Mouse (Mus musculus): Measurements from ENCODE around the gene Gpm6b.

DNA sequence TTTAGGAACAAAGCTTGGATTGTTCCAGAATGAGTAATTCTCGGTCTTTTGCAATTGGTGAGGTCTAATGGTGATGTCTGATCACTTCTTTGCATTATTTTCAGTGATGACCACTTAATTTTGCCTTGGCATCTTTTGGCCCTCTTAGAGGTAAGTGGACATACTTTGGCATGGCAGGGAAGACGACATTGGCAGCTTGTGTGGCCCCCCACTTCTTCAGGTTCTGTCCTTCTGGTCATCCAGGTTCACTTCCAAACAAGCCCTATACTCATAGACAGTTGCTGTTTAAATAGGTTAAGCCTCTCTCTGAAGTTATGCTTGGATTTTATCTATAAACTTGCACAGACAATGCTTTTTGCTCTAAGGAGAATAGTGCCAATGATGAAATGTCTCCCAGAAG lies 120.2 kb downstream of the Gpm6b start:
- TF ChIP-seq CTCF (IDR thresholded peaks at IDR 0.05; ENCODE audit: low read depth, low read length), result no peak
- no peak for TF ChIP-seq TAL1 (conservative IDR thresholded peaks at IDR 0.05; ENCODE audit: low read depth, low read length)
- TF ChIP-seq POLR2AphosphoS5 (IDR thresholded peaks at IDR 0.05; ENCODE audit: insufficient replicate concordance, low read depth, low read length), result no peak
